Mouse (Mus musculus) left cerebral cortex, adult 9 months (tissue): ENCODE measurements at regions not wholly inside any gene's neighbourhood (a gene's known extent, or its start where the extent isn't known, plus 50 kb on each side); places are given as distances from the start of the nearest gene placed in this dataset.

Experiments
- DNase-seq, 2 experiments: peaks; one replicate each; pipeline ENCODE4 v3.0.0; 2022; ENCODE audit warnings: low spot score in 2 of 2

GRCm38 (mm10) chr13:37468304-37469178 is 123.5 kb downstream of the Ly86 start:
- peak in 1 of 2 experiments; percentile 46 for DNase-seq

- DNase-seq: no peak
These were observed 125.4 kb downstream of the Ly86 start for GRCm38 (mm10) chr13:37470230-37470907.

DNA sequence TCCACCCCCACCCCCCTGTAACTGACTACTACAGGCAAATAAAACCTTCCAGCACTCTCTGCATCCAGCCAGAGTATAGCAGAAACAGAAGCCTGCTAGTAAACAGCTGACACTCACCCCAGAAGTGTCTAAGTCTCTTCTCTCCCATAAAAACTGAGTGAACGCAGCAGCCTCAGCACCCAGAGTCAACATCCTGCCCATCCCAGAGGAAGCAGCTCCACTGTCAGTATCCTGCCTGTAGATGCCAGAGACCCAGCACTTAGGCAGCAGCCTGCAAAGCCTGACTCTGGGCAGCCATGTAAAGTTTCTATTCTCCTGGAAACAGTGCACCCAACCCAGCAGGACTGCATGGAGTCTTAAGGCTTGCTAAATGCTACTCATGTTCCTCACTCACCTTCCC is 128.4 kb downstream of the Ly86 start:
- no peak for DNase-seq

- DNase-seq: no peak
These were observed 130.8 kb downstream of the Ly86 start for GRCm38 (mm10) chr13:37475804-37476203.

DNA sequence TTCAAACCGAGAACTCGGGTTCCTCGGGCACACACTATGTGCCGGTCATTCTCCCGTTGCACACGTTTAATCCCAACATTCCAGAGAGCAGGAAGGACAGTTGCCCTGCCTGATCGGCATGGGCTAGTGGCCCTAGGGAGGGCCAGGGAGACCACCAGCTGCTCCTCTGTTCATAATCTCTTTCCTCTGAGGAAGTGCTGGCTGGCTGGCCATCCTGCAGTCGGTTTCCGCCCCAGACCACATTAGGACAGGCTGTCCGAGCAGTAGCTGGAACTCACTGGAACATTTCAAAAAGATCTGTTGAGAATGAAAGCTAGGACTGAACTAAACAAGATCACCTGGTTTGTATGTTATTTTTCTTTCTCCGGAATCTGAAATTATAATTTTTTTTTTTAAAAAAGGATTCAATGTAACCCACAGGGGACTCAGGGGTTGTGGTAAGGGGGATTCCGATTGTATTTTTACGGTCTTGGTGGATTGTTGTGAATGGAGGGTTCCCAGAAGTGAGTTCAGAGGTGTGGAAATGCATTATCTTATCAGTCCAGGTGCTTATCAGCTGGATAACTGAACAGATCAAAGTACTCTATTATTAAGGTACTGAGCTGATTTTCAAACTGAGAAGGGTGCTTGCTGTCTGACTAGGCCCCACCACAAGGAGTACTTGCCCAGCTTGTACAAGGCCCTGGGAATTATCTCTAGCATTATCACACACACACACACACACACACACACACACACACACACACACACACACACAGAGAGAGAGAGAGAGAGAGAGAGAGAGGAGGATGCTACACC is 131.4 kb downstream of the Ly86 start:
- DNase-seq: no peak

DNA sequence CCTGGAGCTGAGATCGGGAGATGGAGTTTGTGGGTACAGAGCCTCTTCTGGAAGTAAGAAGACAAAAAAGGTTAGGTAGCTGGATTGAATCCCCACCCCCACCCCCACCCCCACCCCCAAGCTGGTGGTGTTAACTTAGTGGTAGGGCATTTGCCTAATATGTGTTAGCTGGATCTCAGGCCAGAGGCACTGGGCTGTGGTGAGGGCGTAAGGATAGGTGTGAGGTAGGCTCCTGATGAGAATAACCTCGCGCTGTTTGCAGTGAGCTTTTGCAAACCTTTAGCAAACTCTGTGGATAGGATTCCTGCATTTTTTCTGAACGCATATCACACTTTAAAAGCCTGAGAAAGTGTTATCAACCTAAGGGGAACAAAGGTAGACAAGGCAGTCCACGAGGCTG is 132.3 kb downstream of the Ly86 start:
- DNase-seq: no peak

DNA sequence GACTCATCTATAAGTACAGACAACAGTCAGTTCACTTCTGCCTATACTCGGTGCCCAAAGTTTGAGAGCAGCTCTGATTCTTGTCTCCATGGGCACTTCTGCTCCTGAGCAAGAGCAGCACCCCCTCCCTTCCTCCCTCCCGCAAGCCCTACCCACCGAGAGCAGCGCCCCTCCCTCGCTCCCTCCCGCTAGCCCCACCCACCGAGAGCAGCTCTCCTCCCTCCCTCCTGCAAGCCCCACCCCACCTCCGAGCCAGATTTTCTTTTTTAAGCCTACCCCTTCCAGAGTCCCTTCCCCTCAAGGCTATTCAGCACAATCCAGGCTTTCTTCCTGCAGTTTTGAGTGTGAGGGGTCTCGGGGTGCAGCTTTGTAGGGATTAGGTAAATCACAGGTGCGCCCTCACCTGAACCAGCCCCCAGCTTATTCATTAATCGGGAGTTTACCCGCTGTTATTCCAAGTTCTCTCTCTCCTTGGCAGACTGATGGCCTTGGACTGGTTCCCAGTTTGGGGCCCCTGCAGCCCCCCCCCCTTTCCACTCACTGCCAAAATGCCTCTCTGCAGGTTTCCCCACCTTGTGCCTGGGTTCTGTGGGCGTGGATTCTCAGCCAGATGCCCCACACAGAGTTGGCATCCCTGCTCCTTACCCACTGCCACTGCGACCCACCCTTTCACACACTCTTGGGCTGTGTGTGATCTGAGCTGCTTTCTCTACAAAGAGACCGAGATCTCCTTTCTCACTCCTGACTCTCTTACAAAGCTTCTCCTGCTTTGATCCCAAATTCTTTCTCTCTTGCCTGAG is 132.9 kb downstream of the Ly86 start:
- no peak for DNase-seq

- no peak for DNase-seq
These were observed 134.2 kb downstream of the Ly86 start for GRCm38 (mm10) chr13:37479182-37479691.

GRCm38 (mm10) chr13:37481514-37481913 is 136.5 kb downstream of the Ly86 start:
- DNase-seq: no peak

DNA sequence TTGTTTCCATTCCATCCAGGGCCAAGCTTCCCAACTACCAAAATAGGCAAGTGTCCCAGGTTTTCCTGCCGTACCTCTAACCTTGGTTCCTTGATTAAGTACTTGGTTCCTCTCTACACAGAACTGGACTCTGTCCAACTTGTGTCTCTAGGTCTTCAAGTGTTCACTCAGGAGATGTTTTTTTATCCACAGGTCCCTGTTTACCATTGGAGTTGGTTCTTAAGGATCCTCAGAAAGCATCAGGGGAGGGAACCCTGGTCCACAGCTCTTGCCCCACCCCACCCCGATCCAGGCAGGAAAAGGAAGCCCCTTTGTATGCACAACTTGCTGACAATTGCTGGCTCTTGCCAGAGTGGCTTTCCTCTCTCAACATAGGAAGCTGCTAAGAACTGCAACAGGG is 137.0 kb downstream of the Ly86 start:
- DNase-seq: no peak

GRCm38 (mm10) chr13:37482589-37482988 is 137.6 kb downstream of the Ly86 start:
- DNase-seq: peak in 1 of 2 experiments; percentile 59

- no peak for DNase-seq
These were observed 138.2 kb downstream of the Ly86 start for GRCm38 (mm10) chr13:37483010-37483855.

- no peak for DNase-seq
These were observed 139.6 kb downstream of the Ly86 start for GRCm38 (mm10) chr13:37484631-37485030.

- no peak for DNase-seq
These were observed 147.3 kb downstream of the Ly86 start for GRCm38 (mm10) chr13:37492115-37493001.

GRCm38 (mm10) chr13:37493331-37493730 is 148.3 kb downstream of the Ly86 start:
- DNase-seq: no peak

DNA sequence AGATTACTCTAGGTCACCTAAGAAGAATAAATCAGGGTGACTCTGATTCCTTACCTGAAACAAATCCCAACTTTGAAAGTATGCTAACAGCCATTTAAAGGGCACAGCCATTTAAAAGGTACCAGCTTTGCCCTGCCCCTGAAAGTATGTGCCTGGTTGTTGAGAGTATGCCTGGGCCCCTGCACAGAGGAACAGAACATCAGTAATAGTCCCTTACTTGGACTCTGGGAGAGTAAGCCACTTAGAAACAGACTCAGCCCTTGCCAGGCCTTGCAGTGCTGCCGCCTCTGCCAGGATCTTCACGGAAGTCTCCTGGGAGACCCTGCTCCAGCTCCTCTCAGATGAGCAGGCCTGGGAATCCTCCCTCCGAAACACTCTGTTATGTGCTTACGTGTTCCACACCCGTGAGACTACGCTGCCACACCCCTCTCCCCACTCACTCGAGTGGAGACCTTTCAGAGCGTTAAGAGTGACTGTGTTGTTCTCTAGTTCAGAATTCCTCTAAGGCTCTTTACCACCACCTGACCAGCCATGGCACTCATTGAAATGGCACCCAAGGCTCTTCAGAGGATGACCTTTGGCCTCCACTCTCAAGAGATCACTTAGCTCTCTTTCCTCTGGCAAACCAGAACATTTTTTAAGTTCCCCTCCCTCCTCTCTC is 150.4 kb downstream of the Ly86 start:
- no peak for DNase-seq

DNA sequence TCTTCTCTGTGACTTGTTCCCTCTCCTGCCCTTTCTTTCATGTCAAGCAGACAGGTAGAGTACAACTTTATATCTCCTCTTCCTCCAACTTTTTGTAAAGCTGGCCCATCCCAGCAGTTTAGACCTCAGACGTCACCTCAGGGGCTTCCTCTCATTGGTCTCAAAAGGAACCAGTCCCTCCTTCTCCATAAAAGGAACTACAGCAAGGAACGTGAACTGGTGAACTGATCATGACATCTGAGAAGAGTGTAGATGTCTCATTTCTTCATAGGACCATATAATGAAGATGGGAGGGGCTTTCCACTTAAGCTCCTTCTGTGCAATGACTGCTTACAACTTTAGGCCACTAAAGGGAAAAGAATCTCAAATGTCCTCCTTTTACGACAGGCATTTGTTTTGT is 153.0 kb downstream of the Ly86 start:
- no peak for DNase-seq

GRCm38 (mm10) chr13:37500668-37501286 is 155.8 kb downstream of the Ly86 start:
- DNase-seq: no peak
